Mouse (Mus musculus) cerebellum, postnatal 4 days (tissue): ENCODE data around the gene Pramef17.
A peak's percentile ranks its signal among the peaks of the same experiment; 100 is the strongest.
"Not testable (repeated sequence)": the region's sequence is repeated elsewhere in the genome, so short reads cannot be mapped to it uniquely, and the experiment has no call there.

Experiments used
- DNase-seq, 2 experiments: peaks; one replicate each; pipeline ENCODE4 v3.0.0; 2022; ENCODE audit warnings: low spot score in 2 of 2, mixed read lengths in 1 of 2

Gene Pramef17

DNA sequence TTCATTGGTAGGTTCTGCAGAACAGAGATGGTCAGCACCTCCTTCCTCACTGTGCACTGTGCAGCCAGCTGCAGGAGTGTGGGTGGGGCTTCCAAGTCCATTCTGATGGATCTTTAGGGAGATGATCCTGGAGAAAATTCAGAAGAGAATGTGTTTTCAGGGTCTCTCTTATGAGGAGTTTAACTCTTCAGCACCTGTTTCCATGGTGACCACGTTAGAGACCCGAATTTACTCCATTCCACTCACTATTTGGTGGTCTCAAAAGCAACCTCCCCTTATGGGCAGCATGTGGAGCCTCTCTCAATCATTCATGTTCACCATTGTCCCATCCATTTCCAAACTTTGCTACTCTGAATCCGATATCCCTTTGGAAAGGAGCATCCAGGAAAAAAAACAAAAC lies at the start of gene Pramef17:
TSS of gene Pramef17 (minus strand) at position 101 of the 400 bp plus-strand sequence.
- DNase-seq, result not testable (repeated sequence)

DNA sequence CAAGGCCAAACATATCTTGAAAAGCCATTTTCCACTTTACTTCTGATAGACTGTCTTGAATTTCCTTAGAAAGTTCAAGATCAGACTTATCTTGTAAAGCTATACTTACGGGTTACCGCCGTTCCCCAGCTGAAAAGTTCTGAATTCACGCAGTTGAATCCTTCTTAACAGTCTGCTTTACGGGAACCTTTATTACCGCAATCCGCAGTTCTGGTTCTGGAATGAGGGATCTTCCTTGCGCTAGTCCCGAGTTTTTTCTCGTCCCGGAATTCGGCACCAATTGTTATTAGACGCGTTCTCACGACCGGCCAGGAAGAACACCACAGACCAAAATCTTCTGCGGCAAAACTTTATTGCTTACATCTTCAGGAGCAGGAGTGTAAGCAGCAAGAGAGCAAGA lies 6.0 kb downstream of the Pramef17 start:
- peak; percentile 59 to 67 for DNase-seq

DNA sequence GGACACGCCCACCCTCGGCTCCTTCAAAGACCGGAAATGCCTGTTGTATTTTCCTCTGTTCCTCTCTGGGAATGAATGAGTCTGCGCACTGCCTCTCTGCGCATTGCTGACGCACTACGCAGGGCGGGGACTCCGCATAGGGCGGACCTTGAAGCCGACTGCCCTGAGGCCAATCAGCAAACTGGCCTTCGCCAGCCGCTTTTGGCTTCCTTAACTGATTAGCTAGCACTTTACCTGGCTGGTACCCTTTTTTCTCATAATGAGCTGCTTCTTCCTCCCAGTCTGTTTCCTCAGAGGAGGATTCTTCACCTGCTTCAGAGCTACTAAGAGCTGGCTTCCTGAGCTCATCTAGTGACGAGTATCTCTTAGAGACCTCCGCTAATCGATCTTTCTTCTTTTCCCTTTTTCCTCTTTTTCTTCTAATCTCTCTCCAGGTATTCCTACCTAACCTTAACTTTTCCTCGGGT lies 6.7 kb downstream of the Pramef17 start:
- DNase-seq, result peak in 1 of 2 experiments; percentile 30

DNA sequence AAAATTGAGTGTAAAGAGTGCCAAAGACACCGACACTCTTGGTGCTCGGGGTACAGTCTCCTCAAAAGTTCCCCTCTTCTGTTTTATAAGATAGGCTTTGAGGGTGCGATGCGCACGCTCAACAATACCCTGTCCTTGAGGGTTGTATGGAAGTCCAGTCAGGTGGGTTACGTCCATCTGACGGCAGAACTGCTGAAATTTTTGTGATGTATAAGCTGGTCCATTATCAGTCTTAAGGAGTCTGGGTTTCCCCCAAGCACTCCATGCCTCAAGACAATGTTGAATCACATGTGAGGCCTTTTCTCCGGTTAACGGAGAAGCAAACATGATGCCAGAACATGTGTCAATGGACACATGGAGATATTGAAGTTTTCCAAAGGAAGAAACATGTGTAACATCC lies 8.4 kb downstream of the Pramef17 start:
- DNase-seq, result peak; percentile 14 to 25

DNA sequence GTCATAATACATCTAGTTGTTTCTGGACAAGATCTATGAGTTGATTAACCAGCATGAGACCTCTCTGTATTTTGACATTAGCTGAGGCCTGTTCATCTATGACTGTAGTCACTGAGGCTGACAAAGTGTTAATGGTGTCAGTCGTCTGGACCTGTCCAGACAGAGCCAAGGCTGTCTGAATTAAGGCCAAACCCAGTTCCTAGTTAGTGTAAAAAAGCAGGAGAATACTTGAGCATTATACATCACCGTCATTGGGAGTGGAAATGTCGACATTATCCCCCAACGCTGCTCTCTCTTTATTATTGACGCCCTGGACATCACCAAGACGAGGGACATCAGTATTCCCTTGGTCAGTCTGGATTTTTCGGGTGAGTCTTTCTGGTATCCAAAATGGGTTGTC lies 9.0 kb downstream of the Pramef17 start:
- DNase-seq, result not testable (repeated sequence)

DNA sequence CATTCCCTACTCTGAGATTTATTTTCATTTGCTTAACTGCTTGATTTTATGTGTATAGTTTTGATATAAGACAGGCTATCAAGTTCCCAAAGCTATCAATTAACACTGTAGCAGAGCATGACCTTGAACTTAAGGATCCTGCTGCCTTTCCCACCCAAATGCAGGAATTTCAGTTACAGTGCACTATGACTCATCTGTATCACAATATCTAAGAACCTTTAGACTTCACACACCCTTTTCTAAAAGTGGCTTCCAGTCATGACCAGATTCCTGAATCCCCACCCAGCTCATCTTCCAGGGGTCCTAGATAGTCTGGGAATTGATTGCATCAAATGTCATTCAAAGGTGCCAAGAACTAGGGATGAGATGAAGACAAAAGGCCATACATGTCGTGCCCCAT lies 10.7 kb downstream of the Pramef17 start:
- DNase-seq, result not testable (repeated sequence)

DNA sequence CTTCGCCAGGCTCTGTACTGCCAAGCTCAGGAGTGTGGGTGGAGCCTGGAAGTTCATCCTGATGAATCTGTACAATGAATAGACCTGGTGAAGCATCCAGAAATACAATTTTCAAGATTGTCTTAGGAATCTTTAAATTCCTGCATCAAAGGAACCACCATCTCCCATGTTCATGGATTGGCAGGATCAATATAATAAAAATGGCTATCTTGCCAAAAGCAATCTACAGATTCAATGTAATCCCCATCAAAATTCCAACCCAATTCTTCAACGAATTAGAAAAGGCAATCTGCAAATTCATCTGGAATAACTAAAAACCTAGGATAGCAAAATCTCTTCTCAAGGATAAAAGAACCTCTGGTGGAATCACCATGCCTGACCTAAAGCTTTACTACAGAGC lies 27.3 kb downstream of the Pramef17 start, which contains the start of gene Gm13101:
TSS of gene Gm13101 (minus strand) at position 101 of the 400 bp plus-strand sequence.
- not testable (repeated sequence) for DNase-seq

DNA sequence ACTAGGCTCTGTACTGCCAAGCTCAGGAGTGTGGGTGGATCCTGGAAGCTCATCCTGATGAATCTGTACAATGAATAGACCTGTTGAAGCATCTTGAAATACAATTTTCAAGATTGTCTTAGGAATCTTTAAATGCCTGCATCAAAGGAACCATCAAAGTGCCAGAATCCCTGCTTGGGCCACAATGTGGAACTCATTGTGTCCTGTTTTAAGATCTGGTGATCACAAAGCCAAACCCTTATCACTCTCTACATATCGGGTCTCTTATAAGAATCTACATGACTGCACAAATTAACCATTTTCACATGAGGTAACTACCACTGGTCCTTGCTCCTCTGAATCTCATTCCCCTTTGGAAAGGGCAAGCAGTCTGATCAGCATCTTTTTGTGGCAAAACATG lies 43.3 kb downstream of the Pramef17 start, which contains the start of gene Pramef25:
TSS of gene Pramef25 (minus strand) at position 101 of the 400 bp plus-strand sequence.
- DNase-seq, result not testable (repeated sequence)
